Mouse (Mus musculus) cerebellum, postnatal 14 days (tissue): ENCODE results near the gene Ctsd.
"Not testable (repeated sequence)": the region's sequence is repeated elsewhere in the genome, so short reads cannot be mapped to it uniquely, and the experiment has no call there.

Experiments
- DNase-seq, 2 experiments: peaks; one replicate each; pipeline ENCODE4 v3.0.0; 2021; ENCODE audit warnings: mixed read lengths in 2 of 2

Ctsd gene

GRCm38 (mm10) chr7:142387419-142388148 is at the start of gene Ctsd:
Gene Ctsd, minus strand, starts transcription at chr7:142388038.
- DNase-seq, result peak; percentile 98 to 99

DNA sequence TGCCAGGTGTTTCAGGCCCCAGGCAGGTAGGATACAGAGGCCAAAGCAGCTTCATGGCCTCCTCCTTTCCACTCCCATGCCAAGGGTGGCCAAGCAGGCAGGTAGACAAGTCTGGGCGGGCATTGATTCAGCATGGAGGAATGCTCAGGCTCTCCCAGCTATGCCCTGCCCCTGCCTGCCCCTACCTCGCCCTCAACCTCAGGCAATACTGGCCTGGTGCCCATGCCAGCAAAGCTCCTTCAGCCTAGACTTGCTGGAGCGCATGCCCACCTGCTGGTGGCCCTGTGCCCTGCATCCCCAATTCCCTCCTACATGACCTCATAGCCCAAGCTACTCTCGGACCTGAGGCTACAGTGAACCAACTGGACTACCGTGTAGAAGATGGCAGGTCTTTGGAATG is 49.5 kb upstream of the Ctsd start:
- peak; percentile 17 to 57 for DNase-seq

- DNase-seq, result peak; percentile 85 to 87
Measured at GRCm38 (mm10) chr7:142435524-142435923, 47.7 kb upstream of the Ctsd start.

GRCm38 (mm10) chr7:142434137-142434865 is 46.5 kb upstream of the Ctsd start, which contains the start of gene Syt8:
Gene Syt8, plus strand, starts transcription at chr7:142434850.
- DNase-seq, result no peak

GRCm38 (mm10) chr7:142433623-142434022 is 45.8 kb upstream of the Ctsd start:
- DNase-seq, result peak; percentile 58 to 62

DNA sequence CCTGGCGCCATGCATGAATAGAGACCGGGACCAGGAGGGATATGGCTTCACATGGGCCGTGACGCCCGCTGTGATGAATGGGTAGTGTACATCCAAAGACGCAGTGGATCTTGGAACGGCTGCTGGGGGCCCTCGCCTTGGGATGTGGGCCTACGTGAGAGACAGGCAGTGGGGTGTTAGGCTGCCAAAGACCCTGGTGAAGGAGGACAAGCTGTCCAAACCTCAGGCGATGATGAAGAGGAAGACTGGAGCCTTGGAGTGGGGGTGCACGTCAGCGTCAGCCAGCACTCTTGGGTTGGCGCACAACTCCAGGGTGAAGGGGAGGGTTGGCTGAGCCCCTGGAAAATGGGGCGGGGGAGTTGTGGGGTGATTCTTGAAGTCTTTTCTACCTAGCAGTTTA is 43.3 kb upstream of the Ctsd start:
- DNase-seq, result no peak

DNA sequence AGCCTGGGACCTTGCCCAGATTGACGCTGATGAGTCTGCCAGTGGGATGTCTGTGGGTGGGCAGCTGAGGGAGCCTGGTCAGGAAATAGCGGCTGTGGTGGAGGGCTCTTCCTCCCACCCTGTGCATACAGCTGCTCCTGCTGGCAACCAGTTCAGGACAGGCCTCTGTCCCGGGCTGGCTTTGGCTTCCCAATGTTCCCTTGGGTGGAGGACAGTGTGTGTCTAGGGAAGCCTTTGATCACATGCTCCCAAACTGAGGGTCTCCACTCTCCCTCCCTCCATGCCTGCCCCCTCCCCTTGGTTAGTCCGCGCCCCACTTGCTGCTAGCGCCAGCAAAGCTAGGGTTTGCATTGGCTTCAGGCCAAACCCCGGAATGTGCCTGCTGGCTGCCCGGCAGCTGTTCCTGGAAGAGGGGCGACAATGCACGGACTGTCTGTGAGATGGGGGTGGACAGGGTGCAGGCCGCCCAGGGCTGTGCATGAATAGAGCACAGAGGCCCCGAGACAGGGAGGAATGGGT is 42.4 kb upstream of the Ctsd start:
- peak; percentile 56 to 71 for DNase-seq

DNA sequence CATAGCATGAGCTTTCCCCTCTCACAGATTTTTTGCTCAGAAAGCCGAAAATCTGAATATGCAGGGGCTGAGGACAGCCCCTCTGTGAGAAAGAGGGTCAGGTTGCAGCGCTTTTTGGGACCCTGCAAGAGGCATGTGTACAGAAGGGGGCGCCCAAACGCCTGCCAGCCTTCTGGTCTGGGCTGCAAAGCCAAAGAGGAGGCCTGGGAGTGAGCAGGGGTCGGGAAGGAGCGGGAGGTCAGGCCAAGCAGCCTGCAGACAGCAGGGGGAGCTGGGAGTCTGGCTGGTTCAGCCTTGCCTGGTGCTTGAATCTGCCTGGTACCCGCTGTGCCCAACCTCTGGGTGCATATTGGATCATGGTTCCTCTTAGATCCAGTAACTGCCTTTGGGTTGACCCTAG is 40.4 kb upstream of the Ctsd start:
- peak; percentile 53 to 74 for DNase-seq

DNA sequence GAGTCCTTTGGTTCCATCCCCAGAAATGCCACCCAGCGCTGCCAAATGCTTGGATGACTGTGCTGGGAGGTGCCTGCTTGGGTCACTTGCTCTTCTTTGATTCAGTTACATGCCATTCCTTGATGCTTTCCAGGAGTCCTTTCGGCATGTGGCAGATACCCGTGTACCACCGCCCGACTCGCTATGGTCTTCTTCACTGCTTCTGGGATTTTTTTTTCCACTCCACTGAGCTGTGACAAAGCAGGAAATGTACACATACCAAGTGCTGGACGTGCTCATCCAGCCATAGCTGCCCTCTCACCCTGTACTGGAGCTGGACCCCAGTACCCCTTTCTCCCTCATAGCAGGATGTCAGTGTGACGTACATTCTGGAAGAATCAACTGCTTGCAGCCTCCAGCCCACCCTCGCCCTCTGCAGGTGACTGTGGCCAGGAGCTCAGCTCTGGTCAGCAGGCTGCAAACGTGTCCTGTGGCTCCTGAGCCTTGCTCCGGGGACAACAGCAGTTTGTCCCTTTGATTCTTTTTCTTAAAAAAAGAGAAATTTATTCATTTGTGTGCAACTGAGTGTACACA is 37.9 kb upstream of the Ctsd start:
- DNase-seq, result peak; percentile 63 to 75

DNA sequence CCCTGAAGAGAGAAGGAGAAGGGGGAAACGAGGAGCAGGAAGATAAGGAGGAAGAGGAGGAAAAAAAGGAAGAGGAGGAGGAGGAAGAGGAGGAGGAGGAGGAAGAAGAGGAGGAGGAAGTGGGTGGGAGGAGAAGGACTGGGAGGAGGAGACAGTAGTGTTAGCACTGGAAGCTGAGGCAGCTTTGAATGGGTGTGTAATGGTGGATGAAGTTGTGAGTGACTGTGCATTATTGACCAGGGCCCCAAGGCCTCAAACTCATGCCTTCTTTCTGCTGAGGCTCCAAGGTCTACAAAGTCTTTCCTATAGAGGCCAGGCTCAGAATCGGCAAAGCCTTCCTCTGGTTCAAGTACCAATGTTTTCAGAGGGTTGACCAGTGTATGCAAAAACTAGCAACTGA is 34.0 kb upstream of the Ctsd start:
- DNase-seq, result no peak

DNA sequence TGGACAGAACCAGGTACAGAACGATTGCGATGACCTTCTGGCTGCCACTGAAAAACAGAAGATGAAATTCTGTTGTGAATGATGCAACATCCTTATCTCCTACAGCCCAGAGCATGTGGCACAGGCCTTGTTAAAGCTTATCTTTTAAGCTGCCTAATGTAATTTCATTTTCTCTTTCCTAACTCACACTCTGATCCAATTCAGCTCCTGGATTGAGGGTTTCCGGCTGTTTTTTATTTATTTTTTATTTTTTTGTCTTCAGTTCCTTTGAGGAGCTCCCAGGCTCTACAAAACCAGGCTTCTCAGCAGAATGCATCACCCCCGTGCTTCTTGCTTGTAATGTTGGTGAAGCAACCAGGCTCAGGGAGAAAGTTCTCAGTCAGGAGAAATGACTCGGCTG is 32.0 kb upstream of the Ctsd start:
- DNase-seq, result no peak

- no peak for DNase-seq
Measured at GRCm38 (mm10) chr7:142418679-142419078, 30.8 kb upstream of the Ctsd start.

GRCm38 (mm10) chr7:142418027-142418426 is 30.2 kb upstream of the Ctsd start:
- no peak for DNase-seq

DNA sequence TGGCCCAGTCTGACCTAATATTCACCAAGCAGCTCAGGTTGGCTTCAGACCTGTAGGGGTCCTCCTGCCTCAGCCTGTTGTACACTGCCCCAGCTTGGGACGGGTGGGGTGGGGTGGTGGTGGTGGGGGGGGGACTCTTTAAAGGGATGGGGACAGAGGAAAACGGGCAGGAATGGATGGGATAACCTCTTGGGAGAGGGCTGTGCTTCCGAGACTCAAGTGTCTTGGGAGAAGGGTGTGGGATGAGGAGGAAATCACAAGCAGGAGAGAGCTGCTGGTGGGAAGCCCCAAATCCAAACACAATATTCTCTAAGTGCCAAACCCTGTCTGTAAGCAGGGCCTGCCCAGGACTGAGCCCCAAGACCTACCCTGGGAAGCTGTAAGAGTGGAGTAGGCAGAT is 28.4 kb upstream of the Ctsd start:
- no peak for DNase-seq

- no peak for DNase-seq
Measured at GRCm38 (mm10) chr7:142415314-142415713, 27.5 kb upstream of the Ctsd start.

DNA sequence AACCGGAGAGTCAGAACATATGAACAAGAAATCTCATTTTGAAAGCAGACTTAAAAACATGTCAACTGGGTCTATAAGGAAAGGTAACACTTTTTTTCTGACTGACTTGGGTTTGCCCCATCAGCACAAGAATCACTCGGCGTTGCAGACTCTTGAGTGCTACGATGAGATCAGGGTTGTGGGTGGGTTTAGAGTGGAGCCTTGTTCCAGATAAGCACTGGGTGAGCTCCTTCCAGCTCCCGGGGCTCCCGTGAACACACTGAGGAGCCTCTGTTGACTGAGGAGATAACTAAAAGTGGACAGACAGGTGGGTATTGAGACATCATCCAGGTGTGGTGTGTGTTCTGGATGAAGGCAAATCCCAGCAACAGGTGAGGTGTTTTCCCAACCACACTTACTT is 25.4 kb upstream of the Ctsd start:
- DNase-seq, result no peak

- no peak for DNase-seq
Measured at GRCm38 (mm10) chr7:142409603-142410002, 21.8 kb upstream of the Ctsd start.

DNA sequence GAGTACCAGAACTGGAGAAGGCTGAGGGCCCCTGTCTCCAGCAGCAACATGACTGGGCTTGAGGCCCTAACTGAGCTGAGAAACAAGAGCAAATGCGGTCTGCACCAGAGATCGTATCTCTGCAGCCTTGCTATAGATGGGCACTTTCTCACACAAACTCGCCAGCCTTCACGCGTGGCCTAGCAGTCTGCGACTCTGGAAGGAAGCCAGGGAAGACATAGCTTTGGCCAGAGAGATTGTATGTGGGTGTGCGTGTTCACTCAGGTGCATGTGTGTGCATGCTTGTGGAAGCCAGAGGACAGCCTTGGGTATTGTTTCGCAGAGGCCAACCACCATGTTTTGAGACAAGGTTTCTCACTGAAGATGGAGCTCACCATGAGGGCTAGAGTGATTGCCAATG is 20.8 kb upstream of the Ctsd start:
- DNase-seq, result peak; percentile 30 to 36

GRCm38 (mm10) chr7:142407935-142408334 is 20.1 kb upstream of the Ctsd start:
- DNase-seq, result no peak

DNA sequence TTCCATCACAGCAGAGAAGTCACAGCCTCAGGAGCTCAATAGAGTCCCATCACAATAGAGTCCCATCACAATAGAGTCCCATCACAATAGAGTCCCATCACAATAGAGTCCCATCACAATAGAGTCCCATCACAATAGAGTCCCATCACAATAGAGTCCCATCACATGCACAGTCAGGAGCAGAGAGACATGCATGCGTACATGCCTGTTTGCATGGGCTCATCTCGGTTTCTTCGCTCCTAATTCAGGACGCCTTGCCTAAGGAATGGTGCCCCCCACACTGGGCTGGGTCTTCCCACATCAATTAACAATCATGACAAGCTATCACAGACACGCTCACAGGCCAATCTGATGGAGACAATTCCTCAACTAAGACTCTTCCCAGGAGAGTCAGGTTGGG is 17.3 kb upstream of the Ctsd start:
- DNase-seq, result not testable (repeated sequence)

GRCm38 (mm10) chr7:142403591-142403990 is 15.8 kb upstream of the Ctsd start:
- no peak for DNase-seq

DNA sequence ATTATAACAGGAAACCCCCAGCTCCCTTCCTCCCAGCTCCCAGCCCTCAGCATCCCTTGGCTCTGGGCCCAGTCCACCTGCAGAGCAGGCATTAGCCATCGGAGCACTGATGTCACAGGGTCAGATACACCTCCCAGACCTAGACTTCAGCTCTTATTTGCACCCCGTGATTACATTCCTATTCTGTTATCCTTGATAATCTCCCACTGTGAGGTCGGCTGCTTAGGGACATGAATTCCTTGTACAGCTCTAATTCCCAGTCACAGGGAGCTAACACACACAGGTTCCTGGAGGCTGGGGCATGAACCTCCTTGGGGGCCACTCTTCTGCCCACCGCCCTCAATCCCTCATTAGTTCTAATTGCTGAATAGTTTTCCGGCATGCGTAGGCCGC is 12.9 kb upstream of the Ctsd start:
- DNase-seq, result peak in 1 of 2 experiments; percentile 36

DNA sequence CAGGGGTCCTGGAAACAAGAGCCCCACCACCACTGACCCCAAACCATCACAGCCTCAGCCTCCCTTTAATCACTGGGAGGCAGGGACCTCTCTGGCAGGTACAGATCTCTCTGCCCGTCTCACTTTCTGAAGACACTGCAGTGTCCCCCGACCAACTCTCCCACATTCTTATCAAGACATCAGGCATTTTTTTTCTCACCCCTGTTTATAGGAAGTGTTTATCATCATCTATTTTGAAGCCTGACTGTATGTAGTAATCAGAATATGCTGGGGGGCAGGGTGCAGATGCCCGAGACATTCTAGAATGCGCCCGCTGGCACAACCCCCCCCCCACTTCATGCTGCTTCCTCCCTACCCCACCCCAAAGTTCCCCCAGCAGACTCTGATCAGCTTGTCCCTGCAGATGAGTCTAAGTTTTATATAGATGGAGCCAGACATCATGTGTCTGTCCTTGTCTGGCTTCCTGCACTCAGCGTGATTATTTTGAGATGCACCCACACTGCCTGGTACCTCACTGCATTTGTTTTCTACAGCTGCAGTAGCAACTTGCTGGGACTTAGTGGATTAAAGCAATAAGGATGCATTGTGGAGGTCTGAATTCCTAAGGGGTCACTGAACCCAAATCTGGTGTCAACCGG is 12.4 kb upstream of the Ctsd start:
- DNase-seq, result no peak
